Mouse (Mus musculus) testis, adult 2 months (tissue): ENCODE data around the gene Rin3.

Experiments used
- CTCF ChIP-seq: fragments of 200-500 bp; IDR thresholded peaks from 2 replicates; pipeline ENCODE4 v1.5.1; 2012; ENCODE audit warnings: low read depth, mild to moderate bottlenecking, inconsistent platforms, low read length, moderate library complexity; ENCODE audit not compliant: control insufficient read depth, insufficient read depth, insufficient replicate concordance
- POLR2A ChIP-seq: fragments of 200-500 bp; IDR thresholded peaks from 2 replicates; pipeline ENCODE4 v1.6.1; 2012; ENCODE audit warnings: low read depth, mild to moderate bottlenecking, inconsistent platforms, low read length, moderate library complexity; ENCODE audit not compliant: control insufficient read depth

GRCm38 (mm10) chr12:102366126-102366816, 83.4 kb downstream of the Rin3 start:
- TF ChIP-seq POLR2A (no peak), CTCF (no peak)
